Mouse (Mus musculus): ENCODE results near the gene Ngrn. TPM values are rescaled to one million over a fixed set of nuclear protein-coding genes. Genes with fewer than 3 reads are reported as not detected.

The Ngrn gene
- 65.2 and 73.8 TPM in 2 replicates for polyA plus RNA-seq (2015; fragmentation: Nextera tagmentation; extraction: Ambion mirVana)

DNA sequence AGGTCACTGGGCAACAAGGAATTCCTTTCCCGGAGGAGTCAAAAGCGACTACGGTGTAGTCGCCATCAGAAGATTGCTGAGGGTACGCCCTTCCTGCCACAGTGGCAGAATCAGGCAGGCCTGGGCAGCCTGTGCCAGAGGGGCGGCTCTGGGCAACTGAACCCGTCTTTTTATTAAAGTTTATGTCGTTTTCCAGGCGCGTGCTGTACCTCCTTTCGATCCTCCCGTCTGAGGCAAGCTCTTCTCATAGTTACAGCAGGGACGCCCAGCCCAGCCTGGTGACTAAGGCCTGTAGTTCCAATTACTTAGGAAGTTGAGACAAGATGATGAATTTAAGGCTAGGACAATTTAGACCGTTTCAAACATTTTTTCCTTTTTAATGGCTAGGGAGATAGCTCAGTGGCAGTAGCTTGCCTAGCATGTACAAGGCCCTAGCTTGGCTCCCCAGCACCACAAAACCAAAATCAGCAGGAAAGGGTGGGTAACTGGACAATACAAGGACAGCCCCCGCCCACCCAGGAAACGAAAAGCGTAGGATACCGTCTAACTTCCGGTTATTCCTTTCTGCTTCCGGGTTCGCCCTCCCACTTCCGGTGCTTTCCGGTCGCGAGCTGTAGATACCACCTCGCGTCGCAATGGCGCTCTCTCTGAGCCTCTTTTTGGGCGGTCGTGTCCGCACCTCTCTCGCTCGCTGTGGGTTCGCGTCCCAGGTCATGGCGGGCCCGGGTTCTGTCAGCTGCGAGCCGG lies at the start of gene Ngrn:
Ngrn (plus strand) TSS at position 591 of the 747 bp plus-strand sequence.
- Histone ChIP-seq H3K27ac (replicated peaks) (peak within 1 kb of the TSS; percentile 88), H3K4me1 (replicated peaks) (peaks cover 20% of the 10 kb centered on the region), H3K36me3 (peaks cover 21% of the 10 kb centered on the region), H3K9ac (peak within 1 kb of the TSS; percentile 87), H3K4me3 (peak within 1 kb of the TSS; percentile 96), H3K27me3 (peaks cover 32% of the 10 kb centered on the region), H3K9me3 (no peaks in the 10 kb centered on the region), H3K4me2 (peak within 1 kb of the TSS; percentile 85)
- peak; percentile 92 for ATAC-seq (ENCODE audit: low FRiP score, low read depth)
- WGBS = 25% methylated on average over 40 of the region's 40 CpGs

- no peaks in the 10 kb centered on the region for H3K9me3 ChIP-seq
- H3K4me3 ChIP-seq = no peak overlapping the region
- no peak for ATAC-seq (ENCODE audit: low FRiP score, low read depth)
- H3K9ac ChIP-seq = no peak overlapping the region
- no peak overlapping the region for H3K4me2 ChIP-seq
- H3K4me1 ChIP-seq (replicated peaks) = peaks cover 13% of the 10 kb centered on the region
- no peaks in the 10 kb centered on the region for H3K27me3 ChIP-seq
- H3K36me3 ChIP-seq = peaks cover 29% of the 10 kb centered on the region
- 90% methylated on average over 7 of the region's 7 CpGs for WGBS
- no peak overlapping the region for H3K27ac ChIP-seq (replicated peaks)
These were observed 47.4 kb upstream of the Ngrn start for GRCm38 (mm10) chr7:80213604-80214003.

GRCm38 (mm10) chr7:80214459-80214858 lies 46.6 kb upstream of the Ngrn start:
- Histone ChIP-seq H3K36me3 (peaks cover 37% of the 10 kb centered on the region), H3K27ac (replicated peaks) (no peak overlapping the region), H3K4me1 (replicated peaks) (peaks cover 8% of the 10 kb centered on the region), H3K9ac (no peak overlapping the region), H3K9me3 (no peaks in the 10 kb centered on the region), H3K4me3 (no peak overlapping the region), H3K4me2 (no peak overlapping the region), H3K27me3 (no peaks in the 10 kb centered on the region)
- ATAC-seq (ENCODE audit: low FRiP score, low read depth) = no peak
- 87% methylated on average over 8 of the region's 8 CpGs for WGBS

- Histone ChIP-seq H3K36me3 (peaks cover 47% of the 10 kb centered on the region), H3K9ac (no peak overlapping the region), H3K4me1 (replicated peaks) (peaks cover 8% of the 10 kb centered on the region), H3K4me2 (no peak overlapping the region), H3K9me3 (no peaks in the 10 kb centered on the region), H3K27ac (replicated peaks) (peak overlapping the region; percentile 61), H3K4me3 (no peak overlapping the region), H3K27me3 (no peaks in the 10 kb centered on the region)
- peak; percentile 82 for ATAC-seq (ENCODE audit: low FRiP score, low read depth)
- WGBS = 17% methylated on average over 4 of the region's 4 CpGs
These were observed 45.6 kb upstream of the Ngrn start for GRCm38 (mm10) chr7:80215398-80215797.

GRCm38 (mm10) chr7:80216566-80216965 lies 44.4 kb upstream of the Ngrn start:
- H3K4me1 ChIP-seq (replicated peaks) = peaks cover 8% of the 10 kb centered on the region
- H3K9me3 ChIP-seq = no peaks in the 10 kb centered on the region
- no peaks in the 10 kb centered on the region for H3K27me3 ChIP-seq
- 51% methylated on average over 8 of the region's 8 CpGs for WGBS
- H3K4me3 ChIP-seq = no peak overlapping the region
- peak; percentile 72 for ATAC-seq (ENCODE audit: low FRiP score, low read depth)
- no peak overlapping the region for H3K9ac ChIP-seq
- peaks cover 58% of the 10 kb centered on the region for H3K36me3 ChIP-seq
- H3K27ac ChIP-seq (replicated peaks) = no peak overlapping the region
- no peak overlapping the region for H3K4me2 ChIP-seq

DNA sequence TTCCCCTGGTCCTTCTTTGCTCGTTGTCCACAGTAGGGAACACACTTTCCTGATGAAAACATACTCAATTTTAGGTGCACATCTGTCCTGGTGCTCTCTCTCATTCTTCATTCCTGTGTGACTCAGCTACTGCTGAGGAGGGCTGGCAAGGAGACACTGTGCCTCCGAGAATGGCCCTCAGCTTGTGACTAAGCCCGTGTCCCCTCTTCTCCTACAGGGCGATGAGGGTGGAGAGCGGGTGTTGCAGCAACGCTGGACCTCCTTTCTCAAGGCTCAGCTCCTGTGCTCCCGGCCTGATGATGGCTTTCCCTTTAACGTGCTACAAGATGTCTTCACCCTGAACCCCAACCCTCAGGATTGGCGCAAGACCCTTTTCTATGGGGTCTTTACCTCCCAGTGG lies 42.3 kb upstream of the Ngrn start:
- no peak overlapping the region for H3K4me2 ChIP-seq
- peaks cover 8% of the 10 kb centered on the region for H3K4me1 ChIP-seq (replicated peaks)
- H3K27ac ChIP-seq (replicated peaks) = no peak overlapping the region
- H3K36me3 ChIP-seq = peaks cover 71% of the 10 kb centered on the region
- ATAC-seq (ENCODE audit: low FRiP score, low read depth) = no peak
- no peak overlapping the region for H3K9ac ChIP-seq
- H3K4me3 ChIP-seq = no peak overlapping the region
- no peaks in the 10 kb centered on the region for H3K27me3 ChIP-seq
- H3K9me3 ChIP-seq = no peaks in the 10 kb centered on the region
- WGBS = 96% methylated on average over 9 of the region's 9 CpGs

- 96% methylated on average over 9 of the region's 9 CpGs for WGBS
- peaks cover 82% of the 10 kb centered on the region for H3K36me3 ChIP-seq
- no peak overlapping the region for H3K4me3 ChIP-seq
- H3K27me3 ChIP-seq = no peaks in the 10 kb centered on the region
- ATAC-seq (ENCODE audit: low FRiP score, low read depth) = no peak
- peaks cover 6% of the 10 kb centered on the region for H3K4me1 ChIP-seq (replicated peaks)
- no peaks in the 10 kb centered on the region for H3K9me3 ChIP-seq
- no peak overlapping the region for H3K27ac ChIP-seq (replicated peaks)
- H3K4me2 ChIP-seq = no peak overlapping the region
- H3K9ac ChIP-seq = no peak overlapping the region
These were observed 40.7 kb upstream of the Ngrn start for GRCm38 (mm10) chr7:80220237-80220797.

DNA sequence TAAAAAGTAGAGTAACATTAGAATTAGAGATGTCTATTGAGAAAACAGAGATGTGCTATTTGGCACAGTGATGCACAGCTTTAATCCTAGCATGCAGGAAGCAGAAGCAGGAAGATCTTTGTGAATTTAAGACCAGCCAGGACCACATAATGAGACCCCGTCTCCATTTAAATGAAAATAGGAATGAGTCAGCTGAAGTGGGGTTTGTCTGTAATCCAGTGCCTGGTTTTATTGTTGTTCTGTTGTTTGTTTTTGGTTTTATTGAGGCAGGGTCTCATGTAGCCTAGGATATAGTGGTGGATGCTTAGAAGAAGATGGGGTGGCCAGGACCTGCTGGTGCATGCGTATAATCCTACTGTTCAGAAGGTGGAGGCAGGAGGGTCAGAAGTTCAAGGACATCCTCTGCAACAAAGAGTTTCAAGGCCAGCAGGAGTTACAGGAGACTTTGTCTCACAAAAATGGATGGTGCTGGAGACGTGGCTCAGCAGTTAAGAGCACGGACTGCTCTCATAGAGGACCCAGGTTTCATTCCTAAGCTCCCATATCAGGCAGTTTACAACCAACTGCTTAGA lies 39.8 kb upstream of the Ngrn start:
- Histone ChIP-seq H3K4me3 (no peak overlapping the region), H3K9ac (no peak overlapping the region), H3K27ac (replicated peaks) (no peak overlapping the region), H3K9me3 (no peaks in the 10 kb centered on the region), H3K36me3 (peaks cover 88% of the 10 kb centered on the region), H3K4me2 (no peak overlapping the region), H3K4me1 (replicated peaks) (no peaks in the 10 kb centered on the region), H3K27me3 (no peaks in the 10 kb centered on the region)
- no peak for ATAC-seq (ENCODE audit: low FRiP score, low read depth)
- 85% methylated on average over 4 of the region's 4 CpGs for WGBS

DNA sequence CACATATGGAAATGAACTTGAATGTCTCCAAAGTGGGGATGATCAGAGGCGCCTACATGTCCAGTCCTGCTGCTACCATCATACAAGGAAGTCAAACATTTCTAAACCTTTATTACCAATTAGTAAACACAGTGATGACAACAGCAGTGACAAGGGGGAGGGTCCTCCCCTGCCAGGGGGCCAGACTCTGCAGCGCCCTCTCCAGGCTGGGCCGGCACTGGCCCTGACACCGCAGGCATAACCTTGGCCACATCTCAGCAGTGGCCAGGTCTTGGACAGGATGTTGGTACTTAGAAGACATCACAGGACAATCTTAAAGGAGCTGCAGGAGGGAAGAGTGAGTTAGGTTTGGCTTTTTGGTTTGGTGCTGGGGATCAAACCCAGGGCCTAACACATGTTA lies 34.0 kb upstream of the Ngrn start:
- Histone ChIP-seq H3K4me2 (no peak overlapping the region), H3K27me3 (0 out of 2 replicates have a peak, but pooled peaks cover 5% of the 10 kb centered on the region), H3K4me1 (replicated peaks) (peaks cover 5% of the 10 kb centered on the region), H3K9me3 (no peaks in the 10 kb centered on the region), H3K9ac (no peak overlapping the region), H3K36me3 (peaks cover 35% of the 10 kb centered on the region), H3K27ac (replicated peaks) (no peak overlapping the region), H3K4me3 (no peak overlapping the region)
- 95% methylated on average over 4 of the region's 4 CpGs for WGBS
- no peak for ATAC-seq (ENCODE audit: low FRiP score, low read depth)

DNA sequence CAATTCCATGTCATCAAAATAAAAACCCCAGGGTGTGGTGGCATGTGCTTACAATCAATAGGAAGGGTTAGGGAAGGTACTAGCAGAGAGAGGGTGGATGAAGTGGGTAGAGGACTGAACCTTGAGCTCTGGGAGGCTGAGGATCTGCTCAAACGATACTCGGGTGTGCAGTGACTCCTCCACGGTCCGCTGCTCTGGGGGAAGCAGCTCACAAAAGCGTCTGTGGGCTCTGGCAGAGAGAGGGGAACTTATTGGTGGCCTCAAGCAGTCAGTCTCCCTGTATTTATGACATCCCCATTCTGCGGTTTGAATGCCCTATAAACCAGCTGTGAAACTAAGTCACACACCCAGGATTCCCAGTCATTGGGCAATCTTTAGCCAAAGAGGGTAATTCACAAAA lies 30.8 kb upstream of the Ngrn start:
- WGBS = 49% methylated on average over 6 of the region's 6 CpGs
- no peak overlapping the region for H3K4me2 ChIP-seq
- no peaks in the 10 kb centered on the region for H3K9me3 ChIP-seq
- peaks cover 9% of the 10 kb centered on the region for H3K36me3 ChIP-seq
- no peak for ATAC-seq (ENCODE audit: low FRiP score, low read depth)
- H3K27ac ChIP-seq (replicated peaks) = no peak overlapping the region
- peaks cover 27% of the 10 kb centered on the region for H3K4me1 ChIP-seq (replicated peaks)
- H3K9ac ChIP-seq = no peak overlapping the region
- no peak overlapping the region for H3K4me3 ChIP-seq
- 0 out of 2 replicates have a peak, but pooled peaks cover 5% of the 10 kb centered on the region for H3K27me3 ChIP-seq

DNA sequence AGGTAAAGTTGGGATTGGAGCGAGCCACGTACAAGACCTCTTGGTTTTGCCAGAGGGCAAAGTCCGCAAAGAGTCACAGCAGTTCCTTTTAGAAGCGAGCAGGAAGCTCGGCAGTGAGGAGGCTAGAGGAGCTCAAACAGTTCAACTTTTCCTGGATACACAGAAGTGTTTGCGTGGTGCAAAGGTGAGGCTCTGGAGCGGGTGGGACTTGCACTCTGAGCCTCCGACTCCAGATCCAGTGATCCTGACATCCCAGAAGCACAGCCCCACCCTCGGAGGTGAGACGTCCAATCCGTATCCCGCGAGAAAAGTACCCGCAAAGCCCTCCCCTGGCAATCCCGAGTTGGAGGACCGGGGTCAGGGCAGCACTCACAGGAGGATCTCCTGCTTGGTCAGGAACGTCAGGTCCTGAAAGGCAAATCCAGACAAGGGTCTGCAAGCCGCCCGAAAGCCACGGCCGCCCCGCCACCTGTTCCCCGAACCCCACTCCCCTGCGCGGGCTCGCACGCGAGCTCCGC lies 29.0 kb upstream of the Ngrn start:
- WGBS = under 1% methylated on average over 29 of the region's 29 CpGs
- Histone ChIP-seq H3K9me3 (no peaks in the 10 kb centered on the region), H3K27ac (replicated peaks) (peak overlapping the region; percentile 29; the same call in 1 of the 2 replicates), H3K27me3 (0 out of 2 replicates have a peak, but pooled peaks cover 5% of the 10 kb centered on the region), H3K4me3 (peak overlapping the region; percentile 93), H3K36me3 (peaks cover 2% of the 10 kb centered on the region; the same call in 1 of the 2 replicates), H3K4me2 (peak overlapping the region; percentile 70), H3K9ac (peak overlapping the region; percentile 77), H3K4me1 (replicated peaks) (peaks cover 29% of the 10 kb centered on the region)
- ATAC-seq (ENCODE audit: low FRiP score, low read depth) = no peak

DNA sequence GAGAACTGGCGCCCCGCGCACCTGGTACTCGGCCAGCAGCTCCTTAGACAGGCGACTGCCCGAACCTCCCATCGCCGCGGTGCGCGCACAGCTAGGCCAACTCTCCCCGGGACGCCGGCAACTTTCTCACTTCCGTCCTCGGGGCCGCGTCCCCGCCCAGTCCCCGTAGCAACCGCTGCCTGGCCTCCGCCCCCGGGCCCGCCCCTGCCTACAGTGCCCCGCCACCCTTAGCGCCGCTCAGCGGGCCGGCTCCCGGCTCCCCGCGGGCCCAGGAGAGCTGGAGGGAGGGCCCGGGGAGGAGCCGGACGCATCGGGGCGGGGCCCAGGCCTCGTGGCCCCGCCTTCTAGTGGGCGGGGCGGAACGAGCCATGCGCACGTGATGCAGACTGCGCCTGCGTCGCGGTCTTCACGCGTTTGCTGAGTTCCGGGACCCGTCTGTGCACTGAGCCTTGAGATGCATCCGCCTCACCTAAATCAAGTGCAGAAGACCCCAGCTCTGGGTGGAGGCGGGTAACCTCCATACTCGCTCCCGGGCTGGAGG lies 28.5 kb upstream of the Ngrn start, which contains the start of the genes Cib1 and Gdpgp1:
Cib1 (minus strand) TSS at position 325 of the 541 bp plus-strand sequence.
Gdpgp1 (plus strand) TSS at position 377 of the 541 bp plus-strand sequence.
- H3K4me3 ChIP-seq = peak within 1 kb of the TSS; percentile 93
- peak within 1 kb of the TSS; percentile 67 for H3K27ac ChIP-seq (replicated peaks)
- under 1% methylated on average over 54 of the region's 56 CpGs for WGBS
- H3K4me1 ChIP-seq (replicated peaks) = peaks cover 29% of the 10 kb centered on the region
- H3K4me2 ChIP-seq = peak within 1 kb of the TSS; percentile 70
- H3K27me3 ChIP-seq = 0 out of 2 replicates have a peak, but pooled peaks cover 5% of the 10 kb centered on the region
- peak; percentile 96 for ATAC-seq (ENCODE audit: low FRiP score, low read depth)
- H3K9me3 ChIP-seq = no peaks in the 10 kb centered on the region
- peak within 1 kb of the TSS; percentile 77 for H3K9ac ChIP-seq
- H3K36me3 ChIP-seq = no peaks in the 10 kb centered on the region

Measured in hindbrain, embryonic 15.5 days (tissue).